28 mouse cellular contexts compared by ENCODE assay signal in genomic region chr9:27367231-27367630, GRCm38 (mm10). TPM values are rescaled to one million over a fixed set of nuclear protein-coding genes. Genes with fewer than 3 reads are reported as not detected.
DNase-seq lines count a peak whose midpoint lies in the region; ATAC-seq and TF ChIP-seq lines count a peak whose summit lies in the region.
"Had no signal": no experiment of that assay in that cellular context is flagged by ENCODE, and none has a peak within 500 bp of the region (broad histone marks: within the 10 kb centered on the region; RNA-seq: fewer than 3 reads in every experiment).

No protein-coding gene starts in this region.

- peak; percentile 7 to 26 for DNase-seq in heart, postnatal 10 days
- DNase-seq in heart, adult 9 months (ENCODE audit: low spot score in 2 of 2), result no peak
- peak; percentile 55 for DNase-seq in lung, embryonic 14.5 days
- DNase-seq in lung, postnatal 10 days, result no peak
- DNase-seq in embryo, embryonic 9.5 days (ENCODE audit: extremely low spot score), result peak; percentile 8
- DNase-seq in gastrocnemius, adult 18-20 months (ENCODE audit: low spot score), result no peak
- DNase-seq in cerebellum, adult 9-10 months, result no peak
- no peak for DNase-seq in midbrain, embryonic 10.5 days (ENCODE audit: low spot score)
- DNase-seq: adrenal gland, postnatal 25 days; cerebellum, adult 11-12 months; cerebellum, postnatal 36 days; heart, adult 11 months; kidney, adult 11 months; layer of hippocampus, adult 9-11 months; midbrain, embryonic 14.5 days; thymus, adult 2 months had no signal

- no peaks in the 10 kb centered on the region for H3K27me3 ChIP-seq in lung, embryonic 14.5 days (ENCODE audit: insufficient read depth, low read length)
- H3K27me3 ChIP-seq in midbrain, embryonic 10.5 days (ENCODE audit: low read depth, poor library complexity, severe bottlenecking), result no peaks in the 10 kb centered on the region
- H3K27me3 ChIP-seq: CH12.LX; embryonic facial prominence, embryonic 15.5 days; limb, embryonic 13.5 days; stomach, embryonic 15.5 days had no signal

- no peak overlapping the region for H3K4me3 ChIP-seq in lung, embryonic 14.5 days (ENCODE audit: low read depth, low read length)
- no peak overlapping the region for H3K4me3 ChIP-seq in midbrain, embryonic 10.5 days
- H3K4me3 ChIP-seq: embryonic facial prominence, embryonic 15.5 days; forebrain, embryonic 10.5 days; limb, embryonic 13.5 days; stomach, embryonic 15.5 days had no signal

- H3K9me3 ChIP-seq in lung, embryonic 14.5 days (ENCODE audit: low read depth, low read length), result no peaks in the 10 kb centered on the region
- H3K9me3 ChIP-seq in midbrain, embryonic 10.5 days (replicated peaks), result no peaks in the 10 kb centered on the region
- H3K9me3 ChIP-seq: embryonic facial prominence, embryonic 15.5 days; forebrain, embryonic 10.5 days; limb, embryonic 13.5 days; stomach, embryonic 15.5 days had no signal

- H3K9ac ChIP-seq in lung, embryonic 14.5 days, result no peak overlapping the region
- H3K9ac ChIP-seq: embryonic facial prominence, embryonic 15.5 days; limb, embryonic 13.5 days; liver, embryonic 14.5 days; stomach, embryonic 15.5 days had no signal

- no peaks in the 10 kb centered on the region for H3K36me3 ChIP-seq in lung, embryonic 14.5 days (ENCODE audit: insufficient read depth)
- H3K36me3 ChIP-seq in midbrain, embryonic 10.5 days, result no peaks in the 10 kb centered on the region
- H3K36me3 ChIP-seq: embryonic facial prominence, embryonic 15.5 days; forebrain, embryonic 10.5 days; limb, embryonic 13.5 days; stomach, embryonic 15.5 days had no signal

- intact Hi-C loops in heart, postnatal 10 days (cut with DNase I), result no loop called here

- H3K27ac ChIP-seq in lung, embryonic 14.5 days (ENCODE audit: low read depth), result no peak overlapping the region
- no peak overlapping the region for H3K27ac ChIP-seq in midbrain, embryonic 10.5 days (replicated peaks)
- H3K27ac ChIP-seq: embryonic facial prominence, embryonic 15.5 days; forebrain, embryonic 10.5 days; limb, embryonic 13.5 days; liver, embryonic 14.5 days; stomach, embryonic 15.5 days had no signal

- no peak for TF ChIP-seq CTCF in lung, embryonic 14.5 days (IDR thresholded peaks at IDR 0.05; ENCODE audit: low read depth)

- no peak overlapping the region for H3K4me2 ChIP-seq in lung, embryonic 14.5 days
- H3K4me2 ChIP-seq: embryonic facial prominence, embryonic 15.5 days; limb, embryonic 13.5 days; stomach, embryonic 15.5 days had no signal

- H3K4me1 ChIP-seq in lung, embryonic 14.5 days (ENCODE audit: insufficient read depth), result no peaks in the 10 kb centered on the region
- no peaks in the 10 kb centered on the region for H3K4me1 ChIP-seq in midbrain, embryonic 10.5 days
- H3K4me1 ChIP-seq: embryonic facial prominence, embryonic 15.5 days; forebrain, embryonic 10.5 days; stomach, embryonic 15.5 days had no signal

- no peak for ATAC-seq in lung, embryonic 14.5 days (ENCODE audit: insufficient read depth)
- ATAC-seq: lung, postnatal 0 days had no signal

- WGBS in lung, embryonic 14.5 days, result 53% methylated on average over 2 of the region's 2 CpGs
- WGBS in midbrain, embryonic 10.5 days, result 59% methylated on average over 2 of the region's 2 CpGs

RNA-seq across cellular contexts. Expression of gene Spata19, which starts 29.4 kb away (rescaled TPM):
- total RNA-seq in heart, postnatal 10 days (2021), result not detected
- not detected in 2 replicates for polyA plus RNA-seq in lung, embryonic 14.5 days (2014; fragmentation: Nextera tagmentation; extraction: Ambion mirVana)
- not detected for total RNA-seq in gastrocnemius, adult 18-20 months (2021)
- not detected in 2 replicates for polyA plus RNA-seq in midbrain, embryonic 10.5 days (2016; fragmentation: Nextera tagmentation; extraction: Ambion mirVana)
- total RNA-seq: adrenal gland, postnatal 25 days; CH12.LX; gastrocnemius, adult 8-10 months; hematopoietic stem cell, adult 5-6 weeks; megakaryocyte progenitor cell, adult 5-6 weeks had no signal
- polyA plus RNA-seq: embryonic facial prominence, embryonic 15.5 days; forebrain, embryonic 10.5 days; heart, embryonic 14.5 days; limb, embryonic 13.5 days; liver, embryonic 14.5 days; lung, postnatal 0 days; midbrain, embryonic 14.5 days; neural tube, embryonic 14.5 days; stomach, embryonic 15.5 days had no signal

Comparison
In these comparisons a context has a peak if more than half of its experiments do, and no peak if none do; other contexts are left out.
1. DNase-seq: peak in heart, postnatal 10 days (2 of 2), lung, embryonic 14.5 days (single experiment) and embryo, embryonic 9.5 days (single experiment); none in heart, adult 9 months (0 of 2), lung, postnatal 10 days (single experiment), gastrocnemius, adult 18-20 months (single experiment), cerebellum, adult 9-10 months (single experiment) and midbrain, embryonic 10.5 days (single experiment).